Mouse (Mus musculus): ENCODE results near the gene Trpm8. TPM values are rescaled to one million over a fixed set of nuclear protein-coding genes. Genes with fewer than 3 reads are reported as not detected.

The Trpm8 gene
- not detected in 2 replicates for polyA plus RNA-seq (2012; rRNA removed)

DNA sequence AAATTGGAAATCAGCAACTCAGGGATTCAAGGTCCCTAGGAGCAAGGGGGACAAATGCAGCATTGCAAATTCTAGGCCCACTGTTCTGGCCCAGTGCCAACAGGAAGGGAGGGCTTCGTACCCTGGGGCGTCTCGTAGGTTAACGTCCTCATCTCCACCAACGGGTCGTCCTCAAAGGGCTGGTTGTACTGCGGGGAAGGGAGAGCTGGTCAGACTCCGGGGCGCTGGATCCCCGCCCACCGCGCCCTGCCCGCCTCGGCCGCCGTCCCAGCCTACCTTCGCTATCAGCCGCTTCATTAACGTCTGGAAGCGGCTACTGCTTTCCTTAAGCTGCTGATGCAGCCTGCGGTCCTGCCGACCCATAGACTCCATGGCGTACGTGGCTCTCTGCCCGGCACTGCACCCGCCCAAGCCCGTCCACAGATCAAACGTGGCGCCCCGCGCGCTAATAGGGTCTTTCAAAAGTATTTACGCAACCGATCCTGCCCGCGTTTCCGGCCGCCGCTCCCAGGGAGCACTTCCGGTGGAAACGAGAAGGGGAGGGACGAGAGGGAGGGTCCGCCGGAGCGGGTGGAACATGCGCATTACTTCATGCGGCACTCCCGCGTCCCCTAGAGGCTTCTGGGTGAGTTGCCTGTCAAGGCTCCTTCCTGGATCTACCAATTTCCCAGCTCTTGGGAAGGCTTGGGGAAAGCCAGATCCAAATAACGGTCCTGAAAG is at the start of gene Trpm8, which contains the start of gene Hjurp:
Gene Trpm8 (plus strand): TSS at position 564 of the 720 bp plus-strand sequence.
Gene Hjurp (minus strand): TSS at position 536 of the 720 bp plus-strand sequence.

DNA sequence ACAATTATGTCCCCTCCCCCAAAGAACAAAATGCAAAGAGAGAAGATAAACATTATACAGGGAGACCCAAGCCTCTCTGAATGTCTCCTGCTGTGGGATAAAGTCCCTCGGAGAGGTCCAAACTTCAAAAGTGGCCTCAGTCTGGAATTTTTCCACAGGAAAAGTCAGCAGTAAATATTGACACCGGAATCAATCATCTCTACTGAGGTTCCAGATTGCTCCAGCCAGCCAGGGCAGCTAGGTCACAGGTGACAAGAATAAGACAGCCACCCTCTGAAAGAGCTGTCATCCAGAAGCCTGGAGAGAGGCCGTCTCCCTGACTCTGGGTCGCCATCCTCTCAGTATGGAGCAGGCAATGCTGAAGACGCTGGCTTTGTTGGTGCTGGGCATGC is 129.3 kb downstream of the Trpm8 start, which contains the start of gene Spp2:
Gene Spp2 (plus strand): TSS at position 155 of the 392 bp plus-strand sequence.

Other genes with a start within 250 kb of the Trpm8 start
- not detected in 2 replicates for gene Ugt1a10, start 222.3 kb upstream of the Trpm8 start, polyA plus RNA-seq (2012; rRNA removed)
- 0.09 TPM in 1 of 2 replicates, not detected in the other for gene Ugt1a9, start 206.9 kb upstream of the Trpm8 start, polyA plus RNA-seq (2012; rRNA removed)
- not detected in 2 replicates for gene Ugt1a8, start 189.8 kb upstream of the Trpm8 start, polyA plus RNA-seq (2012; rRNA removed)
- 5.6 and 12.9 TPM in 2 replicates for gene Ugt1a7c, start 182.6 kb upstream of the Trpm8 start, polyA plus RNA-seq (2012; rRNA removed)
- 17.2 and 29.8 TPM in 2 replicates for gene Ugt1a6b, start 174.4 kb upstream of the Trpm8 start, polyA plus RNA-seq (2012; rRNA removed)
- gene Ugt1a6a, start 142.9 kb upstream of the Trpm8 start, polyA plus RNA-seq (2012; rRNA removed): 14.9 and 21.4 TPM in 2 replicates
- 0.04 and 0.32 TPM in 2 replicates for gene Ugt1a5, start 111.6 kb upstream of the Trpm8 start, polyA plus RNA-seq (2012; rRNA removed)
- gene Ugt1a2, start 77.1 kb upstream of the Trpm8 start, polyA plus RNA-seq (2012; rRNA removed): 0.09 TPM in 1 of 2 replicates, not detected in the other
- gene Dnajb3, start 71.9 kb upstream of the Trpm8 start, polyA plus RNA-seq (2012; rRNA removed): 0.15 and 0.60 TPM in 2 replicates
- gene Ugt1a1, start 65.7 kb upstream of the Trpm8 start, polyA plus RNA-seq (2012; rRNA removed): 1.1 and 1.6 TPM in 2 replicates
- 0.19 and 0.48 TPM in 2 replicates for gene Mroh2a, start 50.7 kb upstream of the Trpm8 start, polyA plus RNA-seq (2012; rRNA removed)
- 5.2 and 6.9 TPM in 2 replicates for gene Hjurp, start within 50 bp of the Trpm8 start, polyA plus RNA-seq (2012; rRNA removed)
- gene Spp2, start 129.3 kb downstream of the Trpm8 start, polyA plus RNA-seq (2012; rRNA removed): not detected in 2 replicates
- not detected in 2 replicates for gene Glrp1, start 232.4 kb downstream of the Trpm8 start, polyA plus RNA-seq (2012; rRNA removed)

Data from stomach, adult 2 months (tissue).